Mouse (Mus musculus) small intestine, adult 2 months (tissue): ENCODE data around the gene Slc25a11.

Experiments used
- CTCF ChIP-seq: fragments of 200-500 bp; IDR thresholded peaks from 2 replicates; pipeline ENCODE4 v1.5.1; 2012; ENCODE audit warnings: low read depth, mild to moderate bottlenecking, control low read depth, inconsistent platforms, low read length, moderate library complexity, mixed read lengths; ENCODE audit not compliant: insufficient replicate concordance, insufficient read length; ENCODE audit errors: extremely low read depth
- POLR2A ChIP-seq: fragments of 200-500 bp; IDR thresholded peaks from 2 replicates; pipeline ENCODE4 v1.6.1; 2012; ENCODE audit warnings: low read depth, mild to moderate bottlenecking, control low read depth, inconsistent platforms, low read length, moderate library complexity

- TF ChIP-seq CTCF (no peak), POLR2A (no peak)
Observed at GRCm38 (mm10) chr11:70666687-70667086, 19.4 kb upstream of the Slc25a11 start.
